Mouse (Mus musculus): ENCODE data around the gene Sema4d. TPM values are rescaled to one million over a fixed set of nuclear protein-coding genes. Genes with fewer than 3 reads are reported as not detected.

The Sema4d gene
- polyA plus RNA-seq, 1 experiment from 2014 or later = 8.7 TPM

DNA sequence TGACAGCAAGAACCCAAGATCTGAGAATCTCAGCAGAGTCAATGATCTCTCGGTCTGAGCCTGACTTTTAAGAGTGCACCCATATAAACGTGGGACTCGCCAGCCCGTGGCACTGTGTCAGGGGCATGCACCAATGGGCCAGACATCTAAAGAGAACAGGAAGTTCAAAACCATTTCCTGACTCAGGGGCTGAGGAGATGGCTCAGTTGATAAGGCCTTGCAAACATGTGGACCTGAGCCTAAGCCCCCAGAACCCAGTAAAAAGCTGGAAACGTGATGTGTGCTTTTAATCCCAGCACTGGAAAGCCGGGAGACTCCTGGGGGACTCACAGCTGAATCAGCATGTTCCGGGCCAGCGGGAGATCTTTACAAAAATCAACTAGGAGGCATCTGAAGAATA lies 26.0 kb downstream of the Sema4d start:
- 0 out of 2 replicates have a peak, but pooled peaks cover 3% of the 10 kb centered on the region for H3K36me3 ChIP-seq
- H3K9me3 ChIP-seq = no peaks in the 10 kb centered on the region
- H3K4me3 ChIP-seq = no peak overlapping the region
- peaks cover 9% of the 10 kb centered on the region; the same call in 1 of the 2 replicates for H3K4me1 ChIP-seq
- H3K27ac ChIP-seq = no peak overlapping the region
- no peaks in the 10 kb centered on the region for H3K27me3 ChIP-seq (ENCODE audit: insufficient read depth, poor library complexity, severe bottlenecking)
- DNase-seq (ENCODE audit: low spot score) = no peak
- WGBS = 73% methylated on average over 8 of the region's 8 CpGs

- Histone ChIP-seq H3K27me3 (ENCODE audit: insufficient read depth, poor library complexity, severe bottlenecking) (no peaks in the 10 kb centered on the region), H3K4me1 (peaks cover 14% of the 10 kb centered on the region; the same call in 1 of the 2 replicates), H3K9me3 (no peaks in the 10 kb centered on the region), H3K36me3 (0 out of 2 replicates have a peak, but pooled peaks cover 3% of the 10 kb centered on the region), H3K4me3 (no peak overlapping the region), H3K27ac (no peak overlapping the region)
- 83% methylated on average over 4 of the region's 4 CpGs for WGBS
- no peak for DNase-seq (ENCODE audit: low spot score)
Measured at GRCm38 (mm10) chr13:51766756-51767155, 26.8 kb downstream of the Sema4d start.

DNA sequence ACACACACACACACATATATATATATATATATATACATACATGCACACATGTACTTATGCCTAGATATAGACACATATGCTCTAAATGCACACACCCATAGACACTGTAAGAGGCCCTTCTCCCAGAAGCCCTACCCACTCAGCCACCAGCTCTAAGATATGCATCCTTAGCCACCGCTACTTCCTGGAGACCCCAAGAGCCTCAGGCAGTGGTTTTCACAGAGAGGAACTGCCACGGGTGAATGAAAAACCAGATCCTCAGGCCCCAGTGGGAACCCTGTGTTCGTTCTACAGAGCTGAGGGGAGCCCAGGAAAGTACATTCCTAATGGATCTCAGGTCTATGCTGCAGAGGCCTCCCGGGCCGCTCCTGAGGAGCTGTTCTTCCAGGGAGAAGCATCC lies 28.2 kb downstream of the Sema4d start:
- H3K27ac ChIP-seq = no peak overlapping the region
- DNase-seq (ENCODE audit: low spot score) = no peak
- 75% methylated on average over 5 of the region's 5 CpGs for WGBS
- H3K4me3 ChIP-seq = no peak overlapping the region
- H3K27me3 ChIP-seq (ENCODE audit: insufficient read depth, poor library complexity, severe bottlenecking) = no peaks in the 10 kb centered on the region
- no peaks in the 10 kb centered on the region for H3K36me3 ChIP-seq
- H3K9me3 ChIP-seq = no peaks in the 10 kb centered on the region
- H3K4me1 ChIP-seq = peaks cover 25% of the 10 kb centered on the region

- WGBS = 88% methylated on average over 12 of the region's 12 CpGs
- H3K4me1 ChIP-seq = peaks cover 33% of the 10 kb centered on the region
- no peak overlapping the region for H3K4me3 ChIP-seq
- H3K27me3 ChIP-seq (ENCODE audit: insufficient read depth, poor library complexity, severe bottlenecking) = no peaks in the 10 kb centered on the region
- H3K36me3 ChIP-seq = no peaks in the 10 kb centered on the region
- no peak for DNase-seq (ENCODE audit: low spot score)
- no peaks in the 10 kb centered on the region for H3K9me3 ChIP-seq
- no peak overlapping the region for H3K27ac ChIP-seq
Measured at GRCm38 (mm10) chr13:51763019-51763698, 30.4 kb downstream of the Sema4d start.

GRCm38 (mm10) chr13:51761186-51761813 lies 32.2 kb downstream of the Sema4d start:
- peaks cover 49% of the 10 kb centered on the region for H3K4me1 ChIP-seq
- no peaks in the 10 kb centered on the region for H3K36me3 ChIP-seq
- no peak for DNase-seq (ENCODE audit: low spot score)
- H3K4me3 ChIP-seq = no peak overlapping the region
- H3K9me3 ChIP-seq = no peaks in the 10 kb centered on the region
- WGBS = 66% methylated on average over 10 of the region's 10 CpGs
- no peaks in the 10 kb centered on the region for H3K27me3 ChIP-seq (ENCODE audit: insufficient read depth, poor library complexity, severe bottlenecking)
- H3K27ac ChIP-seq = peak overlapping the region; percentile 72

DNA sequence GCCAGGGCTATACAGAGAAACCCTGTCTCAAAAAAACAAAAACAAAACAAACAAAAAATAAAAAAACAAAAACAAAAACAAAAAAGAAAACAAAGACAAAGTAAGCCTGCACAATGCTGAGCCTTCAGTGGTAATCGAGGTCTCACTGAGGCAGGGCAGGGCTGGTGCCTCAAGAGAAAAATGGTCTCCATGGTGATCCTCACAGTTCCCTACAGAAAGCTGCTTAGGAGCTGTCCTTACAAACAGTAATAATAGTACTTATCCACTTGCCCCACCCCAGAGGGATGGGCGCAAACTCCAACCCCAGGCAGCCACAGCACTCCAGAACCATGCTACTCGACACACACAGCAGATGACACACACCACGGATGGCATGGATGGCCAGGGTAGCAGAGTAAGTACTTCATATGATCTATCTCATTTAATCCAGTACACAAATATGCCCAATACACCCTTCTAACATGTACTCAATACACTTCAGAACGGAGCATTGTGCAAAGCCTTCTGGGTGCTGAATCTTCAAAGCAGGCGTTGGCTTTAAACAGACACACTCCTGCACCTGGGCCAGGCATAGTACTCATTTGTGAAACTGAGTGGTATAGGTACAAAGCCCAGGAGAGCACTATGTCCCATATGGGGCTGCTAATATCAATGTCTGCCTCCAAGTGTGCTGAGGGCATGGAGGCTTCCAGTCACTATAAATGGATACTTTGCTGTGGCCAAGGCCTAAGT lies 34.1 kb downstream of the Sema4d start:
- 92% methylated on average over 6 of the region's 6 CpGs for WGBS
- Histone ChIP-seq H3K4me3 (no peak overlapping the region), H3K27ac (0 out of 2 replicates have a peak overlapping the region, but pooled peaks have one; percentile 0), H3K4me1 (peaks cover 67% of the 10 kb centered on the region), H3K27me3 (ENCODE audit: insufficient read depth, poor library complexity, severe bottlenecking) (no peaks in the 10 kb centered on the region), H3K9me3 (no peaks in the 10 kb centered on the region), H3K36me3 (no peaks in the 10 kb centered on the region)
- DNase-seq (ENCODE audit: low spot score) = no peak

GRCm38 (mm10) chr13:51758428-51758827 lies 35.1 kb downstream of the Sema4d start:
- Histone ChIP-seq H3K9me3 (no peaks in the 10 kb centered on the region), H3K36me3 (no peaks in the 10 kb centered on the region), H3K27ac (peak overlapping the region; percentile 50; the same call in 1 of the 2 replicates), H3K4me1 (peaks cover 77% of the 10 kb centered on the region), H3K4me3 (no peak overlapping the region), H3K27me3 (ENCODE audit: insufficient read depth, poor library complexity, severe bottlenecking) (no peaks in the 10 kb centered on the region)
- DNase-seq (ENCODE audit: low spot score) = no peak
- whole genome bisulfite sequencing = 41% methylated on average over 9 of the region's 9 CpGs

GRCm38 (mm10) chr13:51757099-51757498 lies 36.4 kb downstream of the Sema4d start:
- no peak for DNase-seq (ENCODE audit: low spot score)
- peaks cover 83% of the 10 kb centered on the region for H3K4me1 ChIP-seq
- H3K36me3 ChIP-seq = no peaks in the 10 kb centered on the region
- peak overlapping the region; percentile 50; the same call in 1 of the 2 replicates for H3K27ac ChIP-seq
- H3K4me3 ChIP-seq = no peak overlapping the region
- no peaks in the 10 kb centered on the region for H3K9me3 ChIP-seq
- no peaks in the 10 kb centered on the region for H3K27me3 ChIP-seq (ENCODE audit: insufficient read depth, poor library complexity, severe bottlenecking)
- 63% methylated on average over 2 of the region's 2 CpGs for WGBS

DNA sequence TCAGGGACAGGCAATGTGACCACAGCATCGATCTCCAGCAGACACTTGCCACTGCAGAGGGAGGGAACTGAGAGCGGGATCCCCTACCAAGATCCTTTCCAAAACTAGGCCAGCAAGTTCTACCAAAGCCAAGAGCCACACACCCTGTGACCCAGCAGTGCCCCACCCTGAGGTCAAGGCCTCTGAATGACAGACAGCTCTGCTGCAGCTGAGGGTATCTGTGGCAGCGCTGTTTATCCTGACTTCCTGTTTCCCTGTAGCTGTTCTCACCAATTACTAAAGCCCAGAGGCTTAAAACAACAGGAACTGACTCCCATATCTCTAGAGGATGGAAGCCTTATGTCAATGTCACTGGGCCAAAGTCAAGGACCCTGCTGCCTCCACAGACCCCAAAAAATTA lies 37.0 kb downstream of the Sema4d start:
- no peak for DNase-seq (ENCODE audit: low spot score)
- H3K4me3 ChIP-seq = no peak overlapping the region
- no peaks in the 10 kb centered on the region for H3K9me3 ChIP-seq
- H3K27ac ChIP-seq = peak overlapping the region; percentile 50; the same call in 1 of the 2 replicates
- H3K27me3 ChIP-seq (ENCODE audit: insufficient read depth, poor library complexity, severe bottlenecking) = no peaks in the 10 kb centered on the region
- no peaks in the 10 kb centered on the region for H3K36me3 ChIP-seq
- H3K4me1 ChIP-seq = peaks cover 80% of the 10 kb centered on the region
- WGBS = 41% methylated on average over 3 of the region's 3 CpGs

- Histone ChIP-seq H3K4me1 (peaks cover 80% of the 10 kb centered on the region), H3K4me3 (no peak overlapping the region), H3K36me3 (no peaks in the 10 kb centered on the region), H3K27me3 (ENCODE audit: insufficient read depth, poor library complexity, severe bottlenecking) (no peaks in the 10 kb centered on the region), H3K9me3 (no peaks in the 10 kb centered on the region), H3K27ac (peak overlapping the region; percentile 50)
- no peak for DNase-seq (ENCODE audit: low spot score)
- 86% methylated on average over 9 of the region's 9 CpGs for WGBS
Measured at GRCm38 (mm10) chr13:51756019-51756418, 37.5 kb downstream of the Sema4d start.

- H3K27ac ChIP-seq = peak overlapping the region; percentile 45; the same call in 1 of the 2 replicates
- H3K27me3 ChIP-seq (ENCODE audit: insufficient read depth, poor library complexity, severe bottlenecking) = no peaks in the 10 kb centered on the region
- H3K9me3 ChIP-seq = no peaks in the 10 kb centered on the region
- 70% methylated on average over 7 of the region's 7 CpGs for WGBS
- peaks cover 78% of the 10 kb centered on the region for H3K4me1 ChIP-seq
- no peak overlapping the region for H3K4me3 ChIP-seq
- no peaks in the 10 kb centered on the region for H3K36me3 ChIP-seq
- DNase-seq (ENCODE audit: low spot score) = no peak
Measured at GRCm38 (mm10) chr13:51755584-51755983, 38.0 kb downstream of the Sema4d start.

- Histone ChIP-seq H3K27me3 (ENCODE audit: insufficient read depth, poor library complexity, severe bottlenecking) (no peaks in the 10 kb centered on the region), H3K4me1 (peaks cover 85% of the 10 kb centered on the region), H3K9me3 (no peaks in the 10 kb centered on the region), H3K36me3 (no peaks in the 10 kb centered on the region), H3K27ac (peak overlapping the region; percentile 19; the same call in 1 of the 2 replicates), H3K4me3 (no peak overlapping the region)
- WGBS = 72% methylated on average over 13 of the region's 13 CpGs
- DNase-seq (ENCODE audit: low spot score) = no peak
Measured at GRCm38 (mm10) chr13:51754559-51755126, 38.9 kb downstream of the Sema4d start.
